Mouse (Mus musculus) embryo, embryonic 10.5 days (tissue): ENCODE data around the gene Tmem200b.

ENCODE experiments used
- DNase-seq: peaks from one replicate; pipeline ENCODE4 v3.0.0-alpha.2; 2015; ENCODE audit warnings: low spot score

The Tmem200b gene

DNA sequence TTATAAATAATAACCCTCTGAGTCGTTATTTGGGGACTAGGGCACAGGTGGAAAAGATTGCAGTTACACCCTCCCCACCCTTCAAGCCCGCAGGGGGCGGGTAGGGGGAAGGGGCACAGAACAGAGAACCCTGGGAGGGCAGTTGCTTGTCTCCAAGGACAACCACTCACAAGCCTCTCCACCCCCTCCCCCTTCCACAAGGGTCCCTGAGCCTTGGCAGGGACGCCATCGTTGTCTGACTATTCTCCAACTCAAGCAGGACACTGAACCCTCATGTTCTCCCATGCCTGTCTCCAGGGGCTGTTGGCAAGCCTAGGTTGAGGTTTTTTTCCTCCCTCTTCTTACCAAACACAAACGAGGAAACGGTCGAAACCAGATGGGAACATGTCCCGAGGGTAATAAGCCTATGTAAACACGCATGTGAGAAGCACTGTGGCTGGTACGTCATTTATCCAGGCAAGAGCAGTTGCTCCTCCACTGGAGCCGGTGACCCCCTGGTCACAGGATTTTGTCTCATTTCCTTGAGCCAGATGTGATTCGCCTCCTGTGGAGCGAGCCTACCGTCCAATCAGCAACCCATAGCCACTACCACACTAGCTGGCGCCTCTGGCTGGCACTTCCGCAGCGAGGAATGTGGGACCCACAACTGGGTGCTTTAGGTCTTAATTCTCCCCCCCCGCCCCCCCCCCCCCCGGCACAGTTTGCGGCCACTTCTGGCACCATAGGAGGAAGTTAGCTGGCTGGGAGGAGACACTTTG is 11.2 kb upstream of the Tmem200b start:
- peak; percentile 73 for DNase-seq

GRCm38 (mm10) chr4:131911521-131911920 is 10.1 kb upstream of the Tmem200b start:
- no peak for DNase-seq

GRCm38 (mm10) chr4:131913526-131913925 is 8.0 kb upstream of the Tmem200b start:
- no peak for DNase-seq

GRCm38 (mm10) chr4:131914046-131914643 is 7.4 kb upstream of the Tmem200b start:
- DNase-seq, result peak; percentile 55

- peak; percentile 68 for DNase-seq
These were observed 6.6 kb upstream of the Tmem200b start for GRCm38 (mm10) chr4:131914891-131915469.

DNA sequence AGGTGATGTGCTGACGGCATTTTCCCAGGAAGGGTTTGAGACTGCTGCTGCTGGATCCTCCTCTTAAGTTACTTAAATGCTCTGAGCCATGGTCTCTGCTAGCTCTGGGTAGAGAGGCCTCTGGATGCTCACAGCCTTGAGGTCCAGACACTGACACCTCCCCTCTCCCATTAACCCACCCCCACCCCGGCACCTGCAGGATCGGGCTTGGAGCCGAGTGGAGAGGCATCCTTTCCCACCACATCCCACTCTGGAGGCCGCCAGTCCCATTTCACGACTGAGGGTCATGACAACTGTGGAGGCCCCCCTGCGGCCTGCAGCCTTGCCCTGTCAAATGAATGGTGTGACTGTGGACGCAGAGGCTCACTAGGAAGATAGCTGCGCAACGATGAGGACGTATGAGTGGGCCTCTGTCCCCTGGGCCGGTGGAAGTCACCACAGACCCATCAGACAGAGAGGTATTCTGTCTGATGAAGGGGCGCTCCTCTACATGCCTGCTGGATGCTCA is 5.7 kb upstream of the Tmem200b start:
- no peak for DNase-seq

- peak; percentile 82 for DNase-seq
These were observed 5.1 kb upstream of the Tmem200b start for GRCm38 (mm10) chr4:131916425-131916824.

DNA sequence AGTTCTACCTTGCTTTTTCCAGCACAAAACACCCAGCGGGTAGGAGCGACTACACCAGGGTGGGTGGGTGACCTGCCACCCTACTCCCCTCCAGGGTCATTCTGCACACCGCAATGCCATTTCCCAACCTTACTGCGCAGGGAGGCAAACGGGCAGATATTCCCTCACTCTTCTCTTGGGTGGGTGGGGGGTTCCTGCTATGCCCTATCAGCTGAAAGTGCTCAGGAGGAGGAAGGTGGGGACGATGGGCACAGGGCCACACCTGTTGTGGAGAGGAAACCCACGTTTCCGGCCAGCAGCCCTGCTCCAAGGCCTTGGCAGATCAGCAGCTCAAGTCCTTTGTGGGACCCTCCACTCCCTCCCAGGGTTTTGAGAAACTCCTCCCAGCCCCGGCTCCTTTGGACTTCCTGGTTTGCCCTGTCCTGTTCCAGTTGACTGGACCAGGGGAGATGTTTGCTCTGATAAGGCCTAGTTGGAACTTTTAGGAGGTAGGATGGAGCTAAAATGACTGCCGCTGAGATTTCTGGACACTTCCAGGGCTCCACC is 4.5 kb upstream of the Tmem200b start:
- no peak for DNase-seq

GRCm38 (mm10) chr4:131918026-131918533 is 3.5 kb upstream of the Tmem200b start:
- DNase-seq, result no peak

- DNase-seq, result peak; percentile 86
These were observed 2.7 kb upstream of the Tmem200b start for GRCm38 (mm10) chr4:131918711-131919500.

DNA sequence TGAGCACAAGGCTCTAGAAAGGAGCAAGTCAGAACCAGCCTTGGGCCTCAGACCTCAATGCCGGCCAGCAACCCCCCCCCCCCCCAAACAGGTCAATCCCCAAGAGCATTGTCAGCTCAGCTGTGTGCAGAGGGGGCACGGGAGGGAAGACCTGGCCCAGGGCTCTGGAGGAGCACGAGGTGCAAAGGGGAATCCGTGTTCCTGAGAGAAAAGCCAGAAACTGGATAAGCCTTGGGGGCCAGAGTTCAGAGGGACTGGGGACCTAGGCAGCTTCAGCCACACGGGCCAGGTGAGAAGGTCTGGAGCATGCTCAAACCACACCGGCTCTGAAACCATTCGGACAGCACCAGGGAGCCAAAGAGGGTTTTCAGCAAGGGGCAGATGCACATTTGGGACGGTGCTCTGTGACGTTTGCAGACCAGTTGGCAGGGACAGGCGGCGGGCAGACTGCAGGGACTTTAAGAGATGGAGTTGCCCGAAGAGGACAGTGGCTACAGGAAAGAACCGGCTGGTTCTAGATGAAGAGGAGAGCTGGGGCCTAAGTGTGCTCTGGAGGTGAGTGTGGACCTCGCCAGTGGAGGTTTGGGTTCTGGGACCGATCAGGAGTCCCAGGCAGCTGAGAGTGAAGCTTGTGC is 1.9 kb upstream of the Tmem200b start:
- DNase-seq, result peak; percentile 52

- DNase-seq, result peak; percentile 64
These were observed 1.4 kb upstream of the Tmem200b start for GRCm38 (mm10) chr4:131920141-131920594.

DNA sequence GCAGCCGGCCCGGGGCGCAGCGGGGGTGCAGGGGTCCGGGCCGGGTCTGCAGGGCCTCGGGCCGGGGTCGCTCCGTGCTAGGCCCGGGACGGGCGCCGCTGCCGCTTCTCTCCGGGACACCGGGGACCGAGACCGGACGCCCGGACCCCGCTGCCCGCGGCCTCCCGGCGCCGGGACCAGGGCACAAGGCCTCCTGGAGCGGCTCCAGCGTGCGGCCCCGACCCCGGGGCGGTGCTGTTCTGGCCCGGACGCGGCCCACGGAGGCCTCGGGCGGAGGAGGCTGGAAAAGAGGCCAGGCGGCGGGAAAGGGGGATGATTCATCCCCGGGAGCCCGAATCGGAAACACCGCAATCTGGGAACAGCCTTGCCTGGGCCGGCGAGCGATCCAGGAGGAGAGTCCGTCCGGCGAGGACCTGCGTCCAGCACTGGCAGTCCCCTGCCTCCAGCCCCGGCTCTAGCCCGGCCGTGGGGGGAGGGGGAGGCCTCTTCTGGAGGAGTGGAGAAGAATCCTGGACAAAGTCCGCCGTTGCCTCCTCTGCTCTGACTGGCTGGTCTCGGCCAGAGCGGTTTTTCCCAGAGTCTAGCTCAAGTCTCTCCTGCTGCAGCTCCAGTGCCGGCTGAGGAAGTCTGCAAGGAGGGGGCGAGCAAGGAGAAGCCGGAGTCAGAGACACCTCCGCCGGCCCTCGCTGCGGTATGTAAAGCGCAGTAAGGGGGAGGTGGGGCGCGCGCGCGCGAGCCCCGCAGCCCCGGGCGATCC is 798 bp upstream of the Tmem200b start:
- peak; percentile 81 for DNase-seq

DNA sequence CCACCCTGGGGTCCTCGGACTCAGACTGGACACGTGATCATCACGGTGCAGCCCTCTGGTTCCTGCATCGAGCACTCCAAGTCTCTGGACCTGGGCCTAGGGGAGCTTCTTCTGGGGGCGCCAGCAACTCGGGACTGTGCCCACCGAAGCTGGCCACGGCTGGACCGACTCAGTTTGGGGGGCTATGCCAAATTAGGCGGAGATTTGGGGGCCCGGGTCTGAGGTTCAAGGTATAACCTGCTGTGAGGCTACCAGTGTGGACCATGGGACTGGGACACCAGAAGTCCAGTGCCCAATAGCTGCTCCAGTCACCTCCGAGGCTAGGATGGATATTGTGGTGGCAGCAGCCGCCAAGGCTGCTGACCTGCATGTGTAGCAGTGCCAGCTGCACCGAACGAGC is 833 bp downstream of the Tmem200b start:
- no peak for DNase-seq

GRCm38 (mm10) chr4:131924096-131924810 is 2.7 kb downstream of the Tmem200b start:
- no peak for DNase-seq

- no peak for DNase-seq
These were observed 7.6 kb downstream of the Tmem200b start for GRCm38 (mm10) chr4:131929146-131929545.

- no peak for DNase-seq
These were observed 17.9 kb downstream of the Tmem200b start for GRCm38 (mm10) chr4:131939459-131939858.

DNA sequence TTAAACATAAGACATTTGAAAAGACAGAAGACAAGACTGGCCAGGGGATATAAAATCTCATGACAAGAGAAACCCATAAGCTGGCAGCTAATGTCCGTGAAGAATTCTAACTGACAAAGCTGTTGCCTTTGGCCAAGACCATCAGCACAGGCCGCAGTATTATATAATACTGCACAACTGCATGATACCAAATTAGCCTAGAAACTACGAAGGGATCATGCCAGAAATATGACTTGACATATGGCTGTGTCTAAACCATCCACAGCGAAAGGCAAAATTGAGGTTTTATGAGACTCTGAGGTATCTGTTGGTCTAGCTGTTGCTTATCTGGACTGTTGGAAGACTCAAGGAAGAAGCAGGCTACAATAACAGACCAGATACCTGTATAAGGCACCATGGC is 19.3 kb downstream of the Tmem200b start:
- no peak for DNase-seq

GRCm38 (mm10) chr4:131947848-131948247 is 26.3 kb downstream of the Tmem200b start:
- DNase-seq, result no peak

GRCm38 (mm10) chr4:131949903-131950302 is 28.3 kb downstream of the Tmem200b start:
- DNase-seq, result peak; percentile 28
